Mouse (Mus musculus): ENCODE measurements around the gene Arap1. TPM values are rescaled to one million over a fixed set of nuclear protein-coding genes. Genes with fewer than 3 reads are reported as not detected.

Gene Arap1
- polyA plus RNA-seq, 1 experiment, result 115 TPM

- Histone ChIP-seq H3K4me1 (ENCODE audit: control insufficient read depth, insufficient read depth, low read length) (no peaks in the 10 kb centered on the region), H3K27ac (ENCODE audit: insufficient read depth, low read length) (no peak overlapping the region), H3K4me3 (ENCODE audit: insufficient read depth, low read length) (no peak overlapping the region)
- TF ChIP-seq CTCF (IDR thresholded peaks at IDR 0.05; ENCODE audit: borderline replicate concordance, insufficient read depth, low read length), result no peak
- TF ChIP-seq POLR2A (IDR thresholded peaks at IDR 0.05; ENCODE audit: low read depth, low read length), result no peak
Measured at GRCm38 (mm10) chr7:101401510-101401909, 53.6 kb downstream of the Arap1 start.

GRCm38 (mm10) chr7:101403831-101404230, 56.0 kb downstream of the Arap1 start:
- Histone ChIP-seq H3K27ac (ENCODE audit: insufficient read depth, low read length) (no peak overlapping the region), H3K4me1 (ENCODE audit: control insufficient read depth, insufficient read depth, low read length) (no peaks in the 10 kb centered on the region), H3K4me3 (ENCODE audit: insufficient read depth, low read length) (no peak overlapping the region)
- TF ChIP-seq CTCF (IDR thresholded peaks at IDR 0.05; ENCODE audit: borderline replicate concordance, insufficient read depth, low read length) (0 out of 2 replicates have a peak, but pooled peaks have one; percentile 15), POLR2A (IDR thresholded peaks at IDR 0.05; ENCODE audit: low read depth, low read length) (no peak)

- Histone ChIP-seq H3K27ac (ENCODE audit: insufficient read depth, low read length) (no peak within 1 kb of the TSS), H3K4me1 (ENCODE audit: control insufficient read depth, insufficient read depth, low read length) (peaks cover 3% of the 10 kb centered on the region; the same call in 1 of the 2 replicates), H3K4me3 (ENCODE audit: insufficient read depth, low read length) (no peak within 1 kb of the TSS)
- no peak for TF ChIP-seq CTCF (IDR thresholded peaks at IDR 0.05; ENCODE audit: borderline replicate concordance, insufficient read depth, low read length)
Measured at GRCm38 (mm10) chr7:101410267-101410936, 62.5 kb downstream of the Arap1 start, which contains the start of gene Gm45837. TSS of gene Gm45837 (plus strand) at chr7:101410886.

- TF ChIP-seq CTCF (IDR thresholded peaks at IDR 0.05; ENCODE audit: borderline replicate concordance, insufficient read depth, low read length) (peak; percentile 85), POLR2A (IDR thresholded peaks at IDR 0.05; ENCODE audit: low read depth, low read length) (no peak)
- Histone ChIP-seq H3K4me3 (ENCODE audit: insufficient read depth, low read length) (no peak overlapping the region), H3K4me1 (ENCODE audit: control insufficient read depth, insufficient read depth, low read length) (peaks cover 3% of the 10 kb centered on the region; the same call in 1 of the 2 replicates)
Measured at GRCm38 (mm10) chr7:101412796-101413195, 64.9 kb downstream of the Arap1 start.

GRCm38 (mm10) chr7:101414209-101414608, 66.3 kb downstream of the Arap1 start:
- H3K4me3 ChIP-seq (ENCODE audit: insufficient read depth, low read length), result no peak overlapping the region
- no peak for TF ChIP-seq CTCF (IDR thresholded peaks at IDR 0.05; ENCODE audit: borderline replicate concordance, insufficient read depth, low read length)
- TF ChIP-seq POLR2A (IDR thresholded peaks at IDR 0.05; ENCODE audit: low read depth, low read length), result no peak
- no peak overlapping the region for H3K27ac ChIP-seq (ENCODE audit: insufficient read depth, low read length)
- peaks cover 3% of the 10 kb centered on the region; the same call in 1 of the 2 replicates for H3K4me1 ChIP-seq (ENCODE audit: control insufficient read depth, insufficient read depth, low read length)

More at GRCm38 (mm10) chr7:101412796-101413195, 64.9 kb downstream of the Arap1 start:
- H3K27ac ChIP-seq (ENCODE audit: insufficient read depth, low read length), result no peak overlapping the region

- Histone ChIP-seq H3K27ac (ENCODE audit: insufficient read depth, low read length) (no peak overlapping the region), H3K4me3 (ENCODE audit: insufficient read depth, low read length) (no peak overlapping the region)
Measured at GRCm38 (mm10) chr7:101414661-101415511, 67.0 kb downstream of the Arap1 start.

GRCm38 (mm10) chr7:101415512-101416100, 67.7 kb downstream of the Arap1 start:
- Histone ChIP-seq H3K4me3 (ENCODE audit: insufficient read depth, low read length) (no peak overlapping the region), H3K27ac (ENCODE audit: insufficient read depth, low read length) (no peak overlapping the region), H3K4me1 (ENCODE audit: control insufficient read depth, insufficient read depth, low read length) (peaks cover 3% of the 10 kb centered on the region; the same call in 1 of the 2 replicates)
- no peak for TF ChIP-seq POLR2A (IDR thresholded peaks at IDR 0.05; ENCODE audit: low read depth, low read length)

More at GRCm38 (mm10) chr7:101414661-101415511, 67.0 kb downstream of the Arap1 start:
- H3K4me1 ChIP-seq (ENCODE audit: control insufficient read depth, insufficient read depth, low read length), result peaks cover 3% of the 10 kb centered on the region; the same call in 1 of the 2 replicates
- no peak for TF ChIP-seq POLR2A (IDR thresholded peaks at IDR 0.05; ENCODE audit: low read depth, low read length)
- TF ChIP-seq CTCF (IDR thresholded peaks at IDR 0.05; ENCODE audit: borderline replicate concordance, insufficient read depth, low read length), result no peak

GRCm38 (mm10) chr7:101416391-101416790, 68.5 kb downstream of the Arap1 start:
- no peak overlapping the region for H3K4me3 ChIP-seq (ENCODE audit: insufficient read depth, low read length)
- TF ChIP-seq CTCF (IDR thresholded peaks at IDR 0.05; ENCODE audit: borderline replicate concordance, insufficient read depth, low read length) (no peak), POLR2A (IDR thresholded peaks at IDR 0.05; ENCODE audit: low read depth, low read length) (no peak)
- peaks cover 3% of the 10 kb centered on the region; the same call in 1 of the 2 replicates for H3K4me1 ChIP-seq (ENCODE audit: control insufficient read depth, insufficient read depth, low read length)
- no peak overlapping the region for H3K27ac ChIP-seq (ENCODE audit: insufficient read depth, low read length)

GRCm38 (mm10) chr7:101419013-101419770, 71.3 kb downstream of the Arap1 start:
- TF ChIP-seq CTCF (IDR thresholded peaks at IDR 0.05; ENCODE audit: borderline replicate concordance, insufficient read depth, low read length) (no peak), POLR2A (IDR thresholded peaks at IDR 0.05; ENCODE audit: low read depth, low read length) (no peak)
- H3K4me3 ChIP-seq (ENCODE audit: insufficient read depth, low read length), result no peak overlapping the region
- peaks cover 3% of the 10 kb centered on the region; the same call in 1 of the 2 replicates for H3K4me1 ChIP-seq (ENCODE audit: control insufficient read depth, insufficient read depth, low read length)
- no peak overlapping the region for H3K27ac ChIP-seq (ENCODE audit: insufficient read depth, low read length)

Measured in embryonic fibroblast, embryonic 13.5 days (primary cell).